Mouse (Mus musculus) CD4-positive helper T cell, adult 2 months (primary cell): ENCODE measurements around the gene Ifi214.
"Not testable (repeated sequence)": the region's sequence is repeated elsewhere in the genome, so short reads cannot be mapped to it uniquely, and the experiment has no call there.

ENCODE experiments used
- DNase-seq: peaks from one replicate; pipeline ENCODE4 v3.0.0-alpha.2; 2012; ENCODE audit warnings: low read depth, missing footprints, low spot score

Gene Ifi214

DNA sequence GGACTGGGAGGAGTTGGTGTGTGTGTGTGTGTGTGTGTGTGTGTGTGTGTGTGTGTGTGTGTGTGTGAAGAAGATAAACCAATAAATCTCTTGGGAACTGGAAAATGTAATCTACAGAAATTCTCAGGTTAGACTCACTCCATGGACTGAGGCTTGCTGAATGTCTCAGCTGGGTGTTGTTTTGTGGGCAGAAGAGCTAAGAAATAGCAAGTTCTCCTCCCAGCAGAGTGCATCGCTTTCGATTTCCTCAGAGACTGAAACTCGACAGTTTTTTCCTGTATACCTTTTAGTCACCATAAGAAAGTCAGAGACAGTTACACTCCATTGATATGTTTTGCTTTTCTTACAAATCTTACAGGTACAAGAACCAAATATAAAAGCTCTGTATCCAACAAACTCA lies at the start of gene Ifi214:
TSS of gene Ifi214 (minus strand) at position 167 of the 400 bp plus-strand sequence.
- DNase-seq: peak; percentile 60

DNA sequence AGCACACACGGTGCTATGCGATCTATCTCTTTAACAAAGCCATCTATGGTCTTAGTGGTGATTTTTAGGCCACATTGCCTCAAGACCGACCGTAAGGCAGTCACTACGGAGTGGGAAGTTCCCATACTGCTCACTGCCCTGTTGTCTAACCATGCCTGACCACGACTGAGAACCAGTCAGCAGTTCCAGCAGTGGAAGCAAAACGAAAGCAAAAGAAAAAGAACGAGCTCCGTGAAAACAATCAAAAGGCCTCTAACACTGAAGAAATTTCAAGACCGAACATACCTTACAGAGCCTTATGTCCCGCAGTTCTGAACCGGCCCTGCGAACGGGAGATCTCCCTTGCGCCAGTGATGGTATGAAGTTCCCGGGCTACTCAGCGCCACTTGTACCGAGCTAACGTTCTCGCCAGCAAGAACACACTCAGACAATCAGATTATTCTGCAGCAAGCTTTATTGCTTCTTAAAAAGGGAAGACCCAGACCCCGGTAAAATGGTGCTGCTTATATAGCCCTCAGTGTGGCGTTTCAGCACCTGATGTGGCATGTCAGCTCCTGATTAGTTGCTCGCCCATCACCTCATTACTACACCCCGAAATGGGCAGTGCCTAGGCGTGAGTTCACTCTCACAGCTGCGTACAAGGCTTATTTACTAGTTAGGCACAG lies 44.3 kb upstream of the Ifi214 start:
- no peak for DNase-seq

DNA sequence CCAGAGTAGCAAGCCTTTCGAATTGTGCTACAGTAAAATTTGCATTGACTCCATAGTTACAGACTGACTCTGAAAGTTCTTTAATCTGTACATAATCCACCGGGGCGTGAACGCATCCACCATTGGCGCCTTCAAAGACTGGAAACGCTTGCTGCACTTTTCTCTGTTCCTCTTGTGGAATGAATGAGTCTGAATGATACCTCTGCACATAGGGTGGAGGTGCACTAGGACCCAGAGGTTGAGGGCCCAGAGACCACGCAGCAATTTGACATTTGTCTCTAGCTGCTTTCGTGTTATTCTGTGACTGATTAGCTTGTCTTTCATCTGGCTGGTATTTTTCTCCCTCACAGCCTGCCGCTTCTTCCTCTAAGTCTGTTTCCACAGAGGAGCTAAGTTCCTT lies 43.3 kb upstream of the Ifi214 start:
- DNase-seq: no peak

DNA sequence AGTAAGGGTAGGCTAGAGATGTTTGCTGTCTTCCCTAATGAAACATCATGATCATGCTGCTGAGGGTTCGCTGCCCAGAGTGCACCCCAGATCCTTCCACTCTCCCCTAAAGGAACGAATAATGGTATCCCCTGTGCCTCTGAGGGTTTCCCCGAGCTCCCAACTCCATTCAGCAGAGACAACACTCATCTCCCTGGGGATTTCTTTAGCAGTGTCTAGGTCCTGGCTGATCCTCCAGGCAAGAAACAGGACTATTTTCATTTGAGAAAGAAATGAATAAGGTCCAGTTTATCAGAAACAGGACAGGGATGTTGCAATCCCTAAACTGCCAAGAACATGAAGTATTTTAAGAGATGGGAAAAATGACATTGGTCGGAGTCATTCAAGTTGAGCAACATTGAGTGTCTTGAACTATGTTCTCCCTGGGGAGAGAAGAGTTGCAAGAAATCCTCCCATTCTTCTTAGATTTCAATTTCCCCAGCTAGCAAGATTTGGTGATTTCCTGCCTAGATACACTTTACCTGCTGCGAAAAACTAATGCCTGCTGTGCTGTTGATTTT lies 14.8 kb upstream of the Ifi214 start:
- DNase-seq: not testable (repeated sequence)

DNA sequence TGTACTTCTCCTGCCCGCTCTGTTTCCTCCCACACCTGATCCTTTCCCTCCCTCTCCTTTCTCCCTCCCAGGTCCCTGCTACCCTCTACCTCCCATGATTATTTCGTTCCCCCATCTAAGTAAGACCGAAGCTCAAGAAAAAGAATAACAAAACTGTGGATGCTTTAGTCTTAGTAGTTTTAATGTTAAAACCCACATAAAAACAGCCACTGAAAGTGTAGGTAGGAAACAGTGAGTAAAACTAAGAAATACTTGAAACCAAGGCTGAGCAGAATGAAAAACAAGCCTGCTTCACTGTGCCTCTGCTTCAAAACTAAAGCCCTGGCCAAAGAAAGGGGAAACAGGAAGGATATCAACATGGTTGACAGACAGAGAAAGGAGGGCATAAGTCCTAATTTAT lies 13.0 kb upstream of the Ifi214 start:
- DNase-seq: peak; percentile 45

DNA sequence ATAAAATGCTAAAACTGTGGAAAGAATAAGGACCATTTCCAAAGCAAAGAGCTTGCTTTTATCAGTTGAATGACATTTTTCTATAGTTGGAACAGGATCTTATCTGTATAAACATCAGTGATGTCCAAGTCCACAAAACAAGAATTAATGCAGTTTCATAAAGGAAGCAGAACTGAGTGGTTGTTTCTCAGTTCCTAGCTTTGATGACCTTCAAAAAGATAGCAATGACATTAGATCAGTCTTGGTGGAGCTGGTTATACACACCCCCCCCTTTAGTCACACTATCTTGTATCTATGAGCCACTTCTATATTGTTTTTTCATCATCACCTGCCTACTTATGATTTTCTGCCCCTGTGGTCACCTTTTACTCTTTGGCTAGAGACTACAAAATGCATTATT lies 14.3 kb downstream of the Ifi214 start:
- DNase-seq: no peak

DNA sequence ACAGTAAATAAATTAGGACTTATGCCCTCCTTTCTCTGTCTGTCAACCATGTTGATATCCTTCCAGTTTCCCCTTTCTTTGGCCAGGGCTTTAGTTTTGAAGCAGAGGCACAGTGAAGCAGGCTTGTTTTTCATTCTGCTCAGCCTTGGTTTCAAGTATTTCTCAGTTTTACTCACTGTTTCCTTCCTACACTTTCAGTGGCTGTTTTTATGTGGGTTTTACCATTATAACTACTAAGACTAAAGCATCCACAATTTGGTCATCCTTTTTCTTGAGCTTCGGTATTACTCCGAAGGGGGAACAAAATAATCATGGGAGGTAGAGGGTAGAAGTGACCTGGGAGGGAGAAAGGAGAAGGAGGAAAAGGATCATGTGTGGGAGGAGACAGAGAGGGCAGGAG lies 25.2 kb downstream of the Ifi214 start:
- DNase-seq: peak; percentile 51

DNA sequence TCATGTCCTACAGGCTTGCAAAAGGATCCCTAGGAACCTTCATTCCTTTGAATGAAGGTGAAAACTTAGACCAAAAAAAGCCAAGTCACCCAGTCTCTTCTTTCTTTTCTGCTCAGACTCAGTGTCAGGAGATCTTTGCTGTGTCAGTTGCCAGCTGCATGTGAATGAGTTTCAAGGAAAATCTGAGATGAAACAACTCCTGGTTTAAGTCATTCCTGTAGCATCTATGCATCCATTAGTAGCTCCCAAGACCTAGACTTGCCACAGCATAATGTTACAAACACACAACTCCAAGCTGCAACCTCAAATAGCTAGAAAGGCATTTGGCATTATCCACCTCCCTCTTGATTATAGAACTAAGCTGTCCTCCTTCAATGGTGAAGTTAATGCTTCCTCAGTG lies 44.3 kb downstream of the Ifi214 start:
- peak; percentile 25 for DNase-seq

DNA sequence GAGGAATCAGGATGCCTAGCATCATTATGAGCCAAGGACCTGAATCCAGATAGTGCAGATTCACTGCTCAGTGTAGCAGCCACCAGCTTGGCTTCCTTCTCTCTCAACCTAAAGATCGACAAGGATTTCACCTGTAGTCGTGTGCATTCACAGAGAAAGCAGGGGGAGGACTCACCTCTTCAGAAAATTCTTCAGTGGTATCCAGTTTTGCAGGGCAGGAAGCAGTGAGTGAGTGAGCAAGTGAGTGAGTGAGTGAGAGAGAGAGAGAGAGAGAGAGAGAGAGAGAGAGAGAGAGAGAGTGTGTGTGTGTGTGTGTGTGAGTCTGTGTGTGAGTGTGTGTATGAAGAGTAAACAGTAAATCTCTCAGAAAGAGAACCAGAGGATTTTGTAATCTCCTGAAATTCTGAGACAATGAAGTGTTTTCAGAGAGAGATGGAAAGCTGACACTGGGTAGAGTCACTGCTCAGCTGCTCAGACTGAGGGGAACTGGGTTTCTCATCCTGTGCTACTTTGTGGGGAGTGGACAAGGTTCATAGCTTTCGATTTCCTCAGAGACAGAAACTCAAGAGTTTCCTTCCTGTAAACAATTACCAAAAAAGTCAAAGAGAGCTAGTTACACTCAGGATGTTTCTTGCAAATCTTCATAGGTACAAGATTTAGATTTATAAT lies 44.8 kb downstream of the Ifi214 start, which contains the start of gene Ifi206:
TSS of gene Ifi206 (minus strand) at position 230 of the 669 bp plus-strand sequence.
- DNase-seq: peak; percentile 73

DNA sequence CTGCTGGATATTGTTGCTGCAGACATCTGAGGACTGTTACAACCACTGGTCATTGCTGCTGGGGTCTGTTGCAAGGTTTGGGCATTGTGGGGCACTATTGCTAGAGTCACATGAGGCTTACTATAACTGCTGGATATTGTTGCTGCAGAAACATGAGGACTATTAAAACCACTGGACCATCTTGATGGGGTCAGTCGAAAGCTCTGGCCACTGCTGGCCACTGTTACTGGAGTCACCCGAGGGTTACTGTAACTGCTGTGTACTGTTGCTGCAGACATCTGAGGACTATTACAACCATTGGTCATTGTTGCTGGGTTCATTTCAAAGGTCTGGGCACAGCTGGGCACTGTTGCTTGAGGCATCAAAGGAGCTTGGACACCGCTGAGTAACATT lies 54.6 kb downstream of the Ifi214 start:
- not testable (repeated sequence) for DNase-seq

DNA sequence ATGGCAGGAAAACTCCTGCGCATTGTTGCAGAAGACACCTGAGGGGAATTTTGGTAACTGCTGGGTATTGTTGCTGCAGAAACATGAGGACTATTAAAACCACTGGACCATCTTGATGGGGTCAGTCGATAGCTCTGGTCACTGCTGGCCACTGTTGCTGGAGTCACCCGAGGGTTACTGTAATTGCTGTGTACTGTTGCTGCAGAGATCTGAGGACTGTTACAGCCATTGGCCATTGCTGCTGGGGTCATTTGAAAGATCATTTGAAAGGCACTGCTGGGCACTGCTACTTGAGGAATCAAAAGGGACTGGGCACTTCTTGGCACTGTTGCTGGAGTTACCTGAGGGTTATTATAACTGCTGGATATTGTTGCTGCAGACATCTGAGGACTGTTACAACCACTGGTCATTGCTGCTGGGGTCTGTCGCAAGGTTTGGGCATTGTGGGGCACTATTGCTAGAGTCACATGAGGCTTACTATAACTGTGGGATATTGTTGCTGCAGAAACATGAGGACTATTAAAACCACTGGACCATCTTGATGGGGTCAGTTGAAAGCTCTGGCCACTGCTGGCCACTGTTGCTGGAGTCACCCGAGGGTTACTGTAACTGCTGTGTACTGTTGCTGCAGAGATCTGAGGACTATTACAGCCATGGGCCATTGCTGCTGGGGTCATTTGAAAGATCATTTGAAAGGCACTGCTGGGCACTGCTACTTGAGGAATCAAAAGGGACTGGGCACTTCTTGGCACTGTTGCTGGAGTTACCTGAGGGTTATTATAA lies 55.2 kb downstream of the Ifi214 start:
- not testable (repeated sequence) for DNase-seq
